Mouse (Mus musculus): ENCODE measurements at regions not wholly inside any gene's neighbourhood (a gene's known extent, or its start where the extent isn't known, plus 50 kb on each side); places are given as distances from the start of the nearest gene placed in this dataset.

GRCm38 (mm10) chr13:81965431-81965830 is 182.6 kb downstream of the Cetn3 start:
- Histone ChIP-seq H3K9me3 (replicated peaks) (no peaks in the 10 kb centered on the region), H3K27ac (no peak overlapping the region), H3K36me3 (ENCODE audit: poor library complexity, severe bottlenecking) (no peaks in the 10 kb centered on the region), H3K27me3 (no peaks in the 10 kb centered on the region), H3K9ac (no peak overlapping the region), H3K4me3 (no peak overlapping the region), H3K4me2 (no peak overlapping the region), H3K4me1 (no peaks in the 10 kb centered on the region)
- 91% methylated on average over 2 of the region's 2 CpGs for WGBS
- no peak for ATAC-seq

- ATAC-seq, result no peak
- no peaks in the 10 kb centered on the region for H3K36me3 ChIP-seq (ENCODE audit: poor library complexity, severe bottlenecking)
- H3K4me1 ChIP-seq, result no peaks in the 10 kb centered on the region
- H3K9ac ChIP-seq, result no peak overlapping the region
- H3K27me3 ChIP-seq, result no peaks in the 10 kb centered on the region
- no peak overlapping the region for H3K27ac ChIP-seq
- no peak overlapping the region for H3K4me2 ChIP-seq
- no peaks in the 10 kb centered on the region for H3K9me3 ChIP-seq (replicated peaks)
- 56% methylated on average over 2 of the region's 2 CpGs for WGBS
- H3K4me3 ChIP-seq, result no peak overlapping the region
These were observed 193.0 kb downstream of the Cetn3 start for GRCm38 (mm10) chr13:81975878-81976277.

GRCm38 (mm10) chr13:81978003-81978402 is 195.1 kb downstream of the Cetn3 start:
- Histone ChIP-seq H3K4me1 (no peaks in the 10 kb centered on the region), H3K4me2 (no peak overlapping the region), H3K27ac (no peak overlapping the region), H3K27me3 (no peaks in the 10 kb centered on the region), H3K36me3 (ENCODE audit: poor library complexity, severe bottlenecking) (no peaks in the 10 kb centered on the region), H3K4me3 (no peak overlapping the region), H3K9ac (no peak overlapping the region), H3K9me3 (replicated peaks) (no peaks in the 10 kb centered on the region)
- WGBS, result 82% methylated on average over 6 of the region's 6 CpGs
- no peak for ATAC-seq

GRCm38 (mm10) chr13:81979289-81979688 is 196.4 kb downstream of the Cetn3 start:
- H3K27me3 ChIP-seq, result no peaks in the 10 kb centered on the region
- no peak overlapping the region for H3K4me3 ChIP-seq
- no peak for ATAC-seq
- H3K36me3 ChIP-seq (ENCODE audit: poor library complexity, severe bottlenecking), result no peaks in the 10 kb centered on the region
- no peaks in the 10 kb centered on the region for H3K4me1 ChIP-seq
- no peak overlapping the region for H3K4me2 ChIP-seq
- H3K9me3 ChIP-seq (replicated peaks), result no peaks in the 10 kb centered on the region
- H3K9ac ChIP-seq, result no peak overlapping the region
- no peak overlapping the region for H3K27ac ChIP-seq

GRCm38 (mm10) chr13:81980094-81980493 is 197.2 kb downstream of the Cetn3 start:
- Histone ChIP-seq H3K4me3 (no peak overlapping the region), H3K4me1 (no peaks in the 10 kb centered on the region), H3K9me3 (replicated peaks) (no peaks in the 10 kb centered on the region), H3K27ac (no peak overlapping the region), H3K36me3 (ENCODE audit: poor library complexity, severe bottlenecking) (no peaks in the 10 kb centered on the region), H3K4me2 (no peak overlapping the region), H3K27me3 (no peaks in the 10 kb centered on the region), H3K9ac (no peak overlapping the region)
- 89% methylated on average over 5 of the region's 5 CpGs for WGBS
- no peak for ATAC-seq

GRCm38 (mm10) chr13:81982491-81982890 is 199.6 kb downstream of the Cetn3 start:
- Histone ChIP-seq H3K9me3 (replicated peaks) (no peaks in the 10 kb centered on the region), H3K4me1 (no peaks in the 10 kb centered on the region), H3K4me3 (no peak overlapping the region), H3K36me3 (ENCODE audit: poor library complexity, severe bottlenecking) (no peaks in the 10 kb centered on the region), H3K9ac (no peak overlapping the region), H3K4me2 (no peak overlapping the region), H3K27me3 (no peaks in the 10 kb centered on the region), H3K27ac (no peak overlapping the region)
- ATAC-seq, result no peak
- 77% methylated on average over 2 of the region's 2 CpGs for WGBS

GRCm38 (mm10) chr13:82000681-82001212 is 217.9 kb downstream of the Cetn3 start:
- no peak for ATAC-seq
- peaks cover 8% of the 10 kb centered on the region; the same call in 1 of the 2 replicates for H3K4me1 ChIP-seq
- H3K27ac ChIP-seq, result no peak overlapping the region
- H3K4me3 ChIP-seq, result no peak overlapping the region
- no peaks in the 10 kb centered on the region for H3K9me3 ChIP-seq (replicated peaks)
- H3K4me2 ChIP-seq, result no peak overlapping the region
- WGBS, result 78% methylated on average over 3 of the region's 3 CpGs
- no peaks in the 10 kb centered on the region for H3K27me3 ChIP-seq
- H3K36me3 ChIP-seq (ENCODE audit: poor library complexity, severe bottlenecking), result no peaks in the 10 kb centered on the region
- H3K9ac ChIP-seq, result no peak overlapping the region

- Histone ChIP-seq H3K9ac (no peak overlapping the region), H3K27me3 (no peaks in the 10 kb centered on the region), H3K4me2 (no peak overlapping the region), H3K4me1 (peaks cover 15% of the 10 kb centered on the region; the same call in 1 of the 2 replicates), H3K9me3 (replicated peaks) (no peaks in the 10 kb centered on the region), H3K4me3 (no peak overlapping the region), H3K27ac (no peak overlapping the region), H3K36me3 (ENCODE audit: poor library complexity, severe bottlenecking) (no peaks in the 10 kb centered on the region)
- WGBS, result 41% methylated on average over 7 of the region's 7 CpGs
- ATAC-seq, result peak; percentile 68
These were observed 223.3 kb downstream of the Cetn3 start for GRCm38 (mm10) chr13:82005929-82006726.

- no peak overlapping the region for H3K9ac ChIP-seq
- H3K36me3 ChIP-seq (ENCODE audit: poor library complexity, severe bottlenecking), result no peaks in the 10 kb centered on the region
- no peaks in the 10 kb centered on the region for H3K27me3 ChIP-seq
- no peak overlapping the region for H3K4me3 ChIP-seq
- ATAC-seq, result peak; percentile 62
- no peaks in the 10 kb centered on the region for H3K9me3 ChIP-seq (replicated peaks)
- peaks cover 15% of the 10 kb centered on the region; the same call in 1 of the 2 replicates for H3K4me1 ChIP-seq
- no peak overlapping the region for H3K4me2 ChIP-seq
- H3K27ac ChIP-seq, result no peak overlapping the region; the same call in 1 of the 2 replicates
These were observed 224.3 kb downstream of the Cetn3 start for GRCm38 (mm10) chr13:82007222-82007621.

GRCm38 (mm10) chr13:82039623-82040022 is 256.7 kb downstream of the Cetn3 start:
- Histone ChIP-seq H3K4me1 (no peaks in the 10 kb centered on the region), H3K36me3 (ENCODE audit: poor library complexity, severe bottlenecking) (no peaks in the 10 kb centered on the region), H3K9ac (no peak overlapping the region), H3K9me3 (replicated peaks) (no peaks in the 10 kb centered on the region), H3K27me3 (no peaks in the 10 kb centered on the region), H3K4me3 (no peak overlapping the region), H3K4me2 (no peak overlapping the region), H3K27ac (no peak overlapping the region)
- 47% methylated on average over 2 of the region's 2 CpGs for WGBS
- no peak for ATAC-seq

GRCm38 (mm10) chr13:82058131-82058731 is 275.4 kb downstream of the Cetn3 start:
- 8% methylated on average over 3 of the region's 3 CpGs for WGBS
- H3K9ac ChIP-seq, result no peak overlapping the region
- H3K36me3 ChIP-seq (ENCODE audit: poor library complexity, severe bottlenecking), result no peaks in the 10 kb centered on the region
- ATAC-seq, result peak; percentile 88
- no peaks in the 10 kb centered on the region for H3K9me3 ChIP-seq (replicated peaks)
- H3K4me2 ChIP-seq, result no peak overlapping the region
- H3K27ac ChIP-seq, result no peak overlapping the region
- no peak overlapping the region for H3K4me3 ChIP-seq
- 0 out of 2 replicates have a peak, but pooled peaks cover 3% of the 10 kb centered on the region for H3K27me3 ChIP-seq
- peaks cover 27% of the 10 kb centered on the region for H3K4me1 ChIP-seq

- no peak for ATAC-seq
- Histone ChIP-seq H3K27ac (no peak overlapping the region), H3K9me3 (replicated peaks) (no peaks in the 10 kb centered on the region), H3K9ac (no peak overlapping the region), H3K27me3 (0 out of 2 replicates have a peak, but pooled peaks cover 3% of the 10 kb centered on the region), H3K36me3 (ENCODE audit: poor library complexity, severe bottlenecking) (no peaks in the 10 kb centered on the region), H3K4me1 (peaks cover 27% of the 10 kb centered on the region), H3K4me3 (no peak overlapping the region), H3K4me2 (no peak overlapping the region)
- WGBS, result 64% methylated on average over 3 of the region's 3 CpGs
These were observed 276.0 kb downstream of the Cetn3 start for GRCm38 (mm10) chr13:82058872-82059271.

Measured in forebrain, embryonic 13.5 days (tissue).